Mouse (Mus musculus) limb, embryonic 15.5 days (tissue): Measurements from ENCODE around the gene Olfr149. TPM values are rescaled to one million over a fixed set of nuclear protein-coding genes. Genes with fewer than 3 reads are reported as not detected.
"Not testable (repeated sequence)": the region's sequence is repeated elsewhere in the genome, so short reads cannot be mapped to it uniquely, and the experiment has no call there.

Experiments
- ATAC-seq: fragments of 200-750 bp; cut with Nextera tagmentation; 2 replicates; pipeline ENCODE4 v1.8.0; 2017; ENCODE audit warnings: low read depth, moderate TSS enrichment; ENCODE audit not compliant: insufficient number of reproducible peaks, low FRiP score, low TSS enrichment
- H3K27ac ChIP-seq: fragments of 300-500 bp; sonication (generic); 2 replicates; pipeline ENCODE4 v1.5.1; 2015; ENCODE audit warnings: moderate library complexity, mild to moderate bottlenecking, inconsistent platforms
- H3K27me3 ChIP-seq: fragments of 300-500 bp; sonication (generic); 2 replicates; pipeline ENCODE4 v1.6.1; 2015; ENCODE audit warnings: inconsistent platforms
- H3K36me3 ChIP-seq: fragments of 300-500 bp; sonication (generic); 2 replicates; pipeline ENCODE4 v1.6.1; 2015; ENCODE audit warnings: inconsistent platforms
- H3K4me1 ChIP-seq: fragments of 300-500 bp; sonication (generic); 2 replicates; pipeline ENCODE4 v1.6.1; 2015; ENCODE audit warnings: inconsistent platforms
- H3K4me2 ChIP-seq: fragments of 300-500 bp; sonication (generic); 2 replicates; pipeline ENCODE4 v1.6.1; 2015; ENCODE audit warnings: mild to moderate bottlenecking, inconsistent platforms
- H3K4me3 ChIP-seq: fragments of 300-500 bp; sonication (generic); 2 replicates; pipeline ENCODE4 v1.5.1; 2015; ENCODE audit warnings: mild to moderate bottlenecking, inconsistent platforms
- H3K9ac ChIP-seq: fragments of 300-500 bp; sonication (generic); 2 replicates; pipeline ENCODE4 v1.6.1; 2015; ENCODE audit warnings: inconsistent platforms
- H3K9me3 ChIP-seq: fragments of 300-500 bp; sonication (generic); 2 replicates; pipeline ENCODE4 v1.6.1; 2016; ENCODE audit warnings: inconsistent platforms
- WGBS: fragments of 180-500 bp; shearing (Covaris S2); methylation state at CpG from one replicate; pipeline ENCODE4 v1.1.7; 2015; 5-methylcytosine and 5-hydroxymethylcytosine counted together
- polyA plus RNA-seq: library from polyadenylated mRNA; unstranded; fragments of >200 nt; fragmentation: Nextera tagmentation; extraction: Ambion mirVana; gene quantifications from 2 replicates; pipeline ENCODE4 v1.2.1, GENCODE M21; 2015

Olfr149 gene
- polyA plus RNA-seq = not detected in 2 replicates

DNA sequence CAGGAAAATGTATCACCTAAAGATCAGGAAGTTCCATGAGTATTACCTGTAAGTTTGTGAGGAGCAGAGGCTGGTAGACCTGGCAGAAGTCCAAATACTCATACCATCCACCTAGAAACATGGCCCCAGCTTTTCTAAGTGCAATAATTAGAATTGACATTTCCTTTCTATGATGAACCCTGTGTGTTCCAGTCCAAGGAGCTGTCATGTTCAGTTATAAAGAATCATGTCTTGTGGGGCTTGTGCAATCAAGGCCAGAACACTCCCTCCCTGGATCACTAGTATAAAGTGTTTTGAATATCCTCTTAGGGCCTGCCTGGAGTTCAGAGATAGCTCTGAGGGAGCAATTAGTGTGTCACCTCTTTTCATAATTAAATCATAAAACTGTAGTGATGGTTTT is at the start of gene Olfr149:
Gene Olfr149, minus strand, starts transcription at position 101 of the 400 bp plus-strand sequence.
- no peak within 1 kb of the TSS for H3K4me2 ChIP-seq
- no peaks in the 10 kb centered on the region for H3K9me3 ChIP-seq
- no peak within 1 kb of the TSS for H3K27ac ChIP-seq
- no peaks in the 10 kb centered on the region for H3K36me3 ChIP-seq
- H3K4me3 ChIP-seq = no peak within 1 kb of the TSS
- no peak within 1 kb of the TSS for H3K9ac ChIP-seq
- ATAC-seq = no peak
- no peaks in the 10 kb centered on the region for H3K4me1 ChIP-seq
- no peaks in the 10 kb centered on the region for H3K27me3 ChIP-seq

GRCm38 (mm10) chr9:39746428-39746827 is 39.5 kb upstream of the Olfr149 start:
- no peak for ATAC-seq
- Histone ChIP-seq H3K4me2 (no peak overlapping the region), H3K4me3 (no peak overlapping the region), H3K36me3 (no peaks in the 10 kb centered on the region), H3K27me3 (no peaks in the 10 kb centered on the region), H3K4me1 (no peaks in the 10 kb centered on the region), H3K9ac (no peak overlapping the region), H3K9me3 (no peaks in the 10 kb centered on the region), H3K27ac (no peak overlapping the region)
- WGBS = 86% methylated on average over 1 of the region's 1 CpGs

DNA sequence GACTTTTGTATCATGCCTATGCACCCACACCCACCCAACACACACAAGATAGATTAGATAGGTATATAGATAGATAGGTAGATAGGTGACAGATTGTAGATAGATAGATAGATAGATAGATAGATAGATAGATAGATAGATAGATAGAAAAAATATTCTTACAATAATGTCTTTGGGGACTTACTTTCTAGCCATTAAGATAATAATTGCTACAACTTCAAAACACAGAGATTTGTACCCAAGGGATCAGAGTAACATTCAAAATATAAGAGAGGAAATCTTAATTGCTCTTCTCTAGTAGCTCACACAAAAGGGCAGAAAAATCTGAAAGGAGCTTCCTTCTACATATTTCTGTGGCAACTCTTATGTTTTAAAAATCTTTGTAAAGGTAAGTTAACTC is 39.0 kb upstream of the Olfr149 start, which contains the start of gene Olfr967:
Gene Olfr967, plus strand, starts transcription at position 301 of the 400 bp plus-strand sequence.
- Histone ChIP-seq H3K9me3 (no peaks in the 10 kb centered on the region), H3K4me2 (no peak within 1 kb of the TSS), H3K4me1 (no peaks in the 10 kb centered on the region), H3K9ac (no peak within 1 kb of the TSS), H3K27me3 (no peaks in the 10 kb centered on the region), H3K36me3 (no peaks in the 10 kb centered on the region), H3K4me3 (no peak within 1 kb of the TSS), H3K27ac (no peak within 1 kb of the TSS)
- no peak for ATAC-seq

DNA sequence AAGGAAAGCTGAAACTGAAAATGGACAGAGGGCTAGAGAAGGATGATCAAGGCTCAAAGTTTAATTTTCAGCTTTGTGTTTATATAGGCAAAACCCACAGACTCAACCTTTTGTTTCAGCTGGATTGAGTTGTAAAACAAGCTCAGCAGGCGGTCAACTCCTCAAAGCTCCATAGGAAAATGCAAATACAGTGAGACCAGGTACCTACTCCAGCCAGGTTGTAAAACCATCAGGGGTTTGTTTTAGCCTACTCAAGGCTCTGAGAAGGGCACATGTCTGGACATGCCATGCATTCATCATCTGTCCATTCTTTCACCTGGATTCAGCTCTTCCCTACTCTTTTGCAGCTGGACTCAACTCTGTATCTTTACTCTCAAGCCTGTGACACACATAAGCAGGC is 33.8 kb upstream of the Olfr149 start:
- WGBS = 91% methylated on average over 1 of the region's 1 CpGs

GRCm38 (mm10) chr9:39730678-39731077 is 23.8 kb upstream of the Olfr149 start, which contains the start of gene Olfr150:
Gene Olfr150 (plus strand): TSS chr9:39730978.
- Histone ChIP-seq H3K27ac (no peak within 1 kb of the TSS), H3K27me3 (no peaks in the 10 kb centered on the region), H3K4me3 (no peak within 1 kb of the TSS), H3K9ac (no peak within 1 kb of the TSS), H3K9me3 (no peaks in the 10 kb centered on the region), H3K4me1 (no peaks in the 10 kb centered on the region), H3K4me2 (no peak within 1 kb of the TSS), H3K36me3 (no peaks in the 10 kb centered on the region)
- no peak for ATAC-seq

More for the DNA sequence above, 33.8 kb upstream of the Olfr149 start:
- no peak overlapping the region for H3K27ac ChIP-seq
- no peak for ATAC-seq
- H3K4me2 ChIP-seq = no peak overlapping the region
- no peaks in the 10 kb centered on the region for H3K9me3 ChIP-seq
- H3K9ac ChIP-seq = no peak overlapping the region
- H3K27me3 ChIP-seq = no peaks in the 10 kb centered on the region
- no peak overlapping the region for H3K4me3 ChIP-seq
- no peaks in the 10 kb centered on the region for H3K4me1 ChIP-seq
- H3K36me3 ChIP-seq = no peaks in the 10 kb centered on the region

- H3K4me3 ChIP-seq = no peak within 1 kb of the TSS
- no peak for ATAC-seq
- H3K4me2 ChIP-seq = no peak within 1 kb of the TSS
- no peak within 1 kb of the TSS for H3K9ac ChIP-seq
- no peaks in the 10 kb centered on the region for H3K36me3 ChIP-seq
- H3K4me1 ChIP-seq = no peaks in the 10 kb centered on the region
- no peaks in the 10 kb centered on the region for H3K27me3 ChIP-seq
- H3K9me3 ChIP-seq = no peaks in the 10 kb centered on the region
- no peak within 1 kb of the TSS for H3K27ac ChIP-seq
Observed at GRCm38 (mm10) chr9:39711053-39711452, 4.1 kb upstream of the Olfr149 start, which contains the start of gene Olfr965. Gene Olfr965 (plus strand): TSS chr9:39711353.

- Histone ChIP-seq H3K4me2 (no peak overlapping the region), H3K4me1 (no peaks in the 10 kb centered on the region), H3K27ac (no peak overlapping the region), H3K4me3 (no peak overlapping the region), H3K9me3 (no peaks in the 10 kb centered on the region), H3K9ac (no peak overlapping the region), H3K27me3 (no peaks in the 10 kb centered on the region), H3K36me3 (no peaks in the 10 kb centered on the region)
- 50% methylated on average over 3 of the region's 3 CpGs for WGBS
- ATAC-seq = no peak
Observed at GRCm38 (mm10) chr9:39708958-39709357, 2.0 kb upstream of the Olfr149 start.

GRCm38 (mm10) chr9:39701123-39701522 is 5.8 kb downstream of the Olfr149 start:
- not testable (repeated sequence) for H3K36me3 ChIP-seq, H3K27me3 ChIP-seq, H3K9me3 ChIP-seq, H3K4me3 ChIP-seq, ATAC-seq, H3K4me2 ChIP-seq, H3K9ac ChIP-seq, H3K4me1 ChIP-seq, H3K27ac ChIP-seq
- 82% methylated on average over 8 of the region's 8 CpGs for WGBS

DNA sequence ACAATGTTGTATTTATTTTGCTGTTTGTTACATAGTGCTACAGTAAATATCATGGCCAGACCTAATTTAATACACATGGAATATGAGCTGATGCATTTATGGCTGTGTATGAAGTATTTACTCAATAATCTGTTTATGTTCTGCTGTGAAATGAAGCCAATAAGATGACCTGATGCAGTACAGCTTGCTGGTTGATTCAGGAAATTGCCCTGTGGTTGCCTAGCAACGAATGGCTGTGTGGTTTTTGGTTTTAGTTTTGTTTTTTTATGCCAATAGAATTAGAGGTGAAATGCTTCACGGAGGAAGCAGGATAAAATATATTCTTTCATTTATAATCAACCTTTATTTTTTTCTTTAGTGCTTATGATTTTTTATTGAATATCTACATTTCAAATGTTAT is 27.6 kb downstream of the Olfr149 start:
- Histone ChIP-seq H3K9ac (no peak overlapping the region), H3K27me3 (no peaks in the 10 kb centered on the region), H3K36me3 (no peaks in the 10 kb centered on the region), H3K4me3 (no peak overlapping the region), H3K27ac (no peak overlapping the region), H3K4me2 (no peak overlapping the region), H3K9me3 (no peaks in the 10 kb centered on the region), H3K4me1 (no peaks in the 10 kb centered on the region)
- WGBS = 51% methylated on average over 2 of the region's 2 CpGs
- ATAC-seq = no peak

DNA sequence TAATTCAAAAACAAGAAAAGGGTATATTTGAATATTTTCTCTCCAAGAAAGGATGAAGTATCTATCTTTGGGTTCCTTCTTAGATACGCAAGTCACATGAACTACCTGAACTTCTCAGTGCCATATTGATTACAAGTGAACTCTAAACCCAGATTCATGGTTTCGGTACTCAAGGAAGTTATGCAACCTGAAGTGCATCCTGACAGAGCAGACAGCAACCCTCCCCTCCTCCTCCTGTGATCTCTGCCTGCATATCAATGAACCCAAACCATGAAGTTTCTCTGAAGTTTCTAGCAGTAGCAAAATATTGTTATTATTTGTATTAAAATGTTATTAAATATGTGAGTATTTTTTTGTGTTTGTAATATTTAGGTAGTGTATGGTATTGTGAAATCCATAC is 28.4 kb downstream of the Olfr149 start:
- no peaks in the 10 kb centered on the region for H3K36me3 ChIP-seq
- H3K4me2 ChIP-seq = no peak overlapping the region
- ATAC-seq = no peak
- H3K27ac ChIP-seq = no peak overlapping the region
- no peak overlapping the region for H3K4me3 ChIP-seq
- no peak overlapping the region for H3K9ac ChIP-seq
- no peaks in the 10 kb centered on the region for H3K9me3 ChIP-seq
- no peaks in the 10 kb centered on the region for H3K27me3 ChIP-seq
- WGBS = 93% methylated on average over 2 of the region's 2 CpGs
- H3K4me1 ChIP-seq = no peaks in the 10 kb centered on the region

DNA sequence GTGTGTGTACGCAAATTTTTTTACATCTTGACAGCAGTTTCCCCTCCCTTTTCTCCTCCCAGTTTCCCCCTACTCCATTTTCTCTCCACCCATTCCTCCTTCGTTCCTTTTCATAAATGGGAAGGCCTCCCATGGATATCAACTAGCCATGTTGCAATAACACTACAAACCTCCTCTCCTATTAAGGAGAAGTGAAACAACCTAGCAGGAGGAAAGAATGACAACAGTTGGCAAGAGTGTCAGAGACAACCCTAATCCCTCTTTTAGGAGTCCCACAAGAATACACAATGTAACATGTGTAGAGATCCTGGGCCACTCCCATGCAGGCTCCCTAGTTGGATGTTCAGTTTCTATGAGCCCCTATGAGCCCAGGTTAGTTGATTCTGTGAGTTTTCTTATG is 32.1 kb downstream of the Olfr149 start:
- no peak for ATAC-seq
- Histone ChIP-seq H3K4me2 (no peak overlapping the region), H3K9ac (no peak overlapping the region), H3K36me3 (no peaks in the 10 kb centered on the region), H3K4me1 (no peaks in the 10 kb centered on the region), H3K27ac (no peak overlapping the region), H3K4me3 (no peak overlapping the region), H3K9me3 (no peaks in the 10 kb centered on the region), H3K27me3 (no peaks in the 10 kb centered on the region)
- 78% methylated on average over 2 of the region's 2 CpGs for WGBS

DNA sequence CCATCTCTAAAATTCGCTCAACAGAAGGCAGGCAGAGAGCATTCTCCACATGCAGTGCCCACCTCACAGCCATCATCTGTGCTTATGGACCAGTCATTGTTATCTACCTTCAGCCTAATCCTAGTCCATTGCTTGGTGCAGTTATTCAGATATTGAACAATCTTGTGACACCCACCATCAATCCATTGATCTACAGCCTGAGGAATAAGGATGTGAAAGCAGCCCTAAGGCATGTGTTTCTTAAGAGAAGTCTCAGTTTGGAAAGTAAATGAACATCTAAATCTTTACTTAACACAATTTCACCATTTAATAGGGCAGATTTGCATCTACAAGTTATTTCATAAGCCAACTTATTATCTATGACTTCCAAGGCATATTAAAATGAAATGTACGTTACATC is 37.2 kb downstream of the Olfr149 start:
- no peaks in the 10 kb centered on the region for H3K9me3 ChIP-seq
- no peak overlapping the region for H3K9ac ChIP-seq
- no peak overlapping the region for H3K4me2 ChIP-seq
- no peaks in the 10 kb centered on the region for H3K36me3 ChIP-seq
- ATAC-seq = no peak
- H3K4me3 ChIP-seq = no peak overlapping the region
- 80% methylated on average over 2 of the region's 2 CpGs for WGBS
- H3K27ac ChIP-seq = no peak overlapping the region
- no peaks in the 10 kb centered on the region for H3K4me1 ChIP-seq
- H3K27me3 ChIP-seq = no peaks in the 10 kb centered on the region

DNA sequence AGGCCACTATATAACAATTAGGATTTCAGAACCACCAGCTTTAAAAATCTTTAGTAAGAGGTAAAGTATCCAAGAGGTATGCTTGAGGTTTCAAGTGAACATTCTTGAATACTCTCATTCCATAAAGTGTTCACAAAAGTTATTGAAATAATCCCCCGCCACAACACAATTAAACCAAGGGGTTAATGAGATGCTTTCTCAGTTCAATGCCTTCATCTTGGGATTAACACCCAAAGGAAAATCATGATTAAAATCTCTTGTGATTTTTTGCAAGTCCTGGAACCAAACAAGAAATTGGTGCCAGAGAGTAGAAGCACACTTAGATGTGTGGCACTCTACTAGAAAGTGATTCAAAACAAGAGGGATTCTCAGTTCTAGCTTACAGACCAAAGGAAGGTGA is 40.0 kb downstream of the Olfr149 start, which contains the start of gene Olfr963:
Gene Olfr963, plus strand, starts transcription at position 301 of the 400 bp plus-strand sequence.
- Histone ChIP-seq H3K9me3 (no peaks in the 10 kb centered on the region), H3K4me1 (no peaks in the 10 kb centered on the region), H3K27me3 (no peaks in the 10 kb centered on the region), H3K27ac (no peak within 1 kb of the TSS), H3K36me3 (no peaks in the 10 kb centered on the region), H3K9ac (no peak within 1 kb of the TSS), H3K4me2 (no peak within 1 kb of the TSS), H3K4me3 (no peak within 1 kb of the TSS)
- no peak for ATAC-seq
- 85% methylated on average over 1 of the region's 1 CpGs for WGBS
